Mouse (Mus musculus) layer of hippocampus, postnatal 14 days (tissue): ENCODE data around the gene Myh10. TPM values are rescaled to one million over a fixed set of nuclear protein-coding genes. Genes with fewer than 3 reads are reported as not detected.

Experiments used
- DNase-seq, 2 experiments: peaks; one replicate each; pipeline ENCODE4 v3.0.0; 2021 to 2022; ENCODE audit warnings: low spot score in 2 of 2, mixed read lengths in 1 of 2
- long read RNA-seq, 2 experiments: library from polyadenylated mRNA; stranded (forward); transcript quantifications; one replicate each; pipeline ENCODE4 v2.0.0; 2021
- total RNA-seq, 2 experiments: library from RNA; stranded (reverse); gene quantifications; 2 replicates each; pipeline ENCODE4 v1.2.3; 2021

Myh10 gene
- 100 to 1,000 TPM; 138 to 147 TPM for total RNA-seq
- long read RNA-seq, experiment 1, full-length matches to known transcripts = 14 of 30 reads
- long read RNA-seq, experiment 1, partial matches to known transcripts = 10 of 30 reads
- long read RNA-seq, experiment 1, other reads (novel, unspliced or antisense) = 6 of 30 reads
- long read RNA-seq, experiment 2, full-length matches to known transcripts = 16 of 44 reads
- long read RNA-seq, experiment 2, partial matches to known transcripts = 17 of 44 reads
- long read RNA-seq, experiment 2, other reads (novel, unspliced or antisense) = 11 of 44 reads

GRCm38 (mm10) chr11:68691321-68692009 is at the start of gene Myh10:
Gene Myh10, plus strand, starts transcription at chr11:68691559.
- peak; percentile 99 to 100 for DNase-seq

DNA sequence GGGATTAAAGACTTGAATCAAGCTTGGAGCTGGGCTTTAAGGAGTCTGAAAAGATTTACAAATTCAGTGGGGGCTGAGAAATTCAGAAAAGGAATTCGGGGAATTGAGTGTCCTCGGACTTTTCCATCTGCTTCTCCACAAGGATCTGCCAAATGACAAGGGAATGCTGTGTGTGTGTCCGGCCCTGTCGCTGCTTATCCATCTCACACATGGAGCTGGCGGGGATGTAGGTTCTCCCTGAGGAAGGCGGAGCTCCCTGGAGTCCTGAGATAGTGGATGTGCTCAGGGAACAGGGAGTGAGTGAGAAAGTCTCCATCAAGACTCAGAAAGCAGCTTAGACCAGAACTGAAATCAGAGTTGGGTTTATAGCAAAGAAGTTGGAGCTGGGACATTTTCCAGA is 46.6 kb upstream of the Myh10 start:
- DNase-seq = no peak

DNA sequence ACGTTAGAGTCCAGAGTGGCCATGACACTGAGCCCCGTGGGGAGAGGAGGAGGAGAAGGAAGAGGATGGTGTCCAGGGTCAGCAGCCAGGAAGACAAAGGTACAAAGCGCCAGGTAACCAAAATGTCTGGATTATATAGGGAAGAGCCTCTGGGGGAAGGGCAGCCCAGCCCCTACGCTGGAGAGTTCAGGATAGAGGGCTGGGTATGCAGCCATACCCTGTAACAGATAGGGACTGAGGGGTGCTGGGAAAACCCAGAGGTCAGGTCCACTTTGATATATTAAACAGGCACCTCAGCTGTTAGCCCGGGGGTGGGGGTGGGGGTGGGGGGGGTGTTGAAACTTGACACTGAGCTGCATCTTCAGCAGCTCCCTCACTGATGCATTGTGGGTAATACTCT is 43.6 kb upstream of the Myh10 start:
- DNase-seq = no peak

GRCm38 (mm10) chr11:68648385-68649148 is 42.8 kb upstream of the Myh10 start:
- DNase-seq = no peak

- DNase-seq = no peak
These were observed 39.8 kb upstream of the Myh10 start for GRCm38 (mm10) chr11:68651518-68651917.

GRCm38 (mm10) chr11:68655524-68655923 is 35.8 kb upstream of the Myh10 start:
- DNase-seq = no peak

DNA sequence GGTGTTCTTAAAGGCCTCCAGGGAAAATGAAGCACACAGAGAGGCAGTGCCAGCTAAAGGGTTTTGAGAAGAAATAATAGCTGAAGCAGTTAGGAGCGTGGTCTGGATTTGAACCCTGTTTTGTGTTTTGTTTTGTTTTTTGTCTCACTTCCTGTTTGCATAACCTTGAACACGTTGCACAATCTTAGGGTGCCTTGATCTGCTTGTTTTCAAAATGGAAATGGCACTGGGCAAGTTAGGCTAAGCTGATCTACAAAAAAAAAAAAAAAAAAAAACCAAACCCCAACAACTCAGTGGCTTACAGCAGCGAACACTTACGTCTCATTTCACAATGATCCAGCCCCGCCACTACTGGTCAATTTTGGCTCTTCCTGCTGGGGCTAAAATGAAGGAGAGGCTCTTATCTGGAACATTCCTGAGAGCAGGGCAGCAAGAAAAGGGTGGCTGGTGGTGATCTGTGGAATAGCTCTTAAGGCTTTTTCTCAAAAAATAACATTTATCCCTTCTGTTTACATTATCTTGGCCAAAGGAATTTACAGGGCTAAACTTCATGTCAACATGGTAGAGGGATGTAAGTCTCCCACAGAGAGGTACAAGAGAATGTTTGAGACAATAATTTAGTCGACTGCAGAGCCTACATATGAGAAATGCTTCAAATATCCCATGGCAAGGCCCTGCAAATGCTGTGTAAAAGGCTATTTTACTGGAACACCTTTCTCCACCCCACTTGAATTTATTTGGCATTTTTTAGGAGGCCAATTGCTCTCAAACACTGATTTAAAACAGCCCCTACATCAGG is 34.3 kb upstream of the Myh10 start:
- DNase-seq = no peak

DNA sequence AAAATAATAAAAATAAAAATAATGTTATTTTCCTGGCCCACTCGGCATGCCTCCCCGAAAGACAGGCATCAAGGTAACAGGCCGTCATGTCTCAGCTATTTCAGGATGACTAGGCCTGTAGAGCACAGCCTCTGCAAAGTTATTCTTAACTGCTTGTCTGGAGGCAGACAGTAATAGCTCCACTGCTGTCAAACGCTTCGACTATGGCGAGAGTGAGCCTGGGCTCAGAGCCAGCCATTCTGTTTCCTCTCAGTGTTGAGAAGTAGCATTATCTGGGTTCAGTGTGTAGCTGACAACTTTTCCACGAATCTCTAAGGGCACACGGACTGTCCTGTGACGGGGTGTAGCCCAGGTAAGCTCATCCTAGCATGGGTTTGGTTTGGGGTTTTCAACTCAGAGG is 33.5 kb upstream of the Myh10 start:
- peak; percentile 71 to 88 for DNase-seq

GRCm38 (mm10) chr11:68665331-68665730 is 26.0 kb upstream of the Myh10 start:
- DNase-seq = no peak

DNA sequence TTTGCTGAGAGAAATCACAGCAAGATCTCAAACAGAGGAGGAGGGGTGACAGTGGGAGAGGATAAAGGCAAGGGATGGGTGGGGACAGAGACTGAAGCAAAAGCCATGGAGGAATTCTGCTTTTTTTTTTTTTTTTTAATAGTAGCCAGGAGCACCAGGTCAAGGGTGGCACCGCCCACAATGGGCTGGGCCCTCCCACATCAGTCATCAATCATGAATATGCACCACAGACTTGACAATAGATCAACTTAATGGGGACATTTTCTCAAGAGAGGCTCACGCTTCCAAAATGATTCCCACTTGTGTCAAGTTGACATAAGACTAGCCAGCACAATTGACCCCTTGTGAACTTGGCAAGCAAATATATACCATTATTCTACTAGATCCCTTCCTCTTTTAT is 25.1 kb upstream of the Myh10 start:
- no peak for DNase-seq

- DNase-seq = no peak
These were observed 18.9 kb upstream of the Myh10 start for GRCm38 (mm10) chr11:68672270-68672970.

GRCm38 (mm10) chr11:68674071-68674470 is 17.3 kb upstream of the Myh10 start:
- DNase-seq = no peak

GRCm38 (mm10) chr11:68674643-68675042 is 16.7 kb upstream of the Myh10 start:
- no peak for DNase-seq

- no peak for DNase-seq
These were observed 16.1 kb upstream of the Myh10 start for GRCm38 (mm10) chr11:68675274-68675673.

GRCm38 (mm10) chr11:68681254-68681839 is 10.0 kb upstream of the Myh10 start:
- no peak for DNase-seq

DNA sequence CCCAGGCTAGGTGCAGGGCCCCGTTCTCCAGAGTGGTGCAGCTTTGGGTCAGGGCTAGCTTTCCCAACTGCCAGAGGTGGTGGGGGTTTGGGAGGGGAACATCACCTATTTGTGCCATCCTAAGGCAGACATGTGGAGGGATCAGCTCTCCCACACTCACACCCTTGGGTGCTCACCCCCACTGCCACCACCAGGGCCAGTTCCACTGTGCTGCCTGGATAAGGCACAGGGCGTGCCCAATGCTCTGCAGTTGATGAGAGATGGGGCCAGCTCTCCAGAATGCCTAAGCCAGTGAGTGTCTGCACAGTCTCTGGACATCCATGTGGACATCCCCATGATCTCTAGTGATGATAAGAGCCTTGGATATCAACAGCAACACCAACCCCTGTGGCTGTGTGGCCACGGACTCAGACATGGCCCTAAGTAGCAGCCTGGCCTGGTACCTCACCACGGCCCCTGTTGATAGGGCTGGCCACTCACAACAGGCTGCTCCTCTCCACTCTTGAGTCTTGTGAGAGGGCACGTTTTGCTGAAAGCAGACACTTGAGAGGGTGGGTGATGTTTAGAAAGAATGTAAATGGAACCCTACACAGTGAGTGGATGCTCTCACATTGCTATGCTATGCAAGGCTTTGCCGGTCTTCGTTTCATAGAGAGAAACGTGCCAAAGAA is 9.1 kb upstream of the Myh10 start:
- DNase-seq = no peak

- DNase-seq = no peak
These were observed 5.4 kb upstream of the Myh10 start for GRCm38 (mm10) chr11:68686001-68686400.

DNA sequence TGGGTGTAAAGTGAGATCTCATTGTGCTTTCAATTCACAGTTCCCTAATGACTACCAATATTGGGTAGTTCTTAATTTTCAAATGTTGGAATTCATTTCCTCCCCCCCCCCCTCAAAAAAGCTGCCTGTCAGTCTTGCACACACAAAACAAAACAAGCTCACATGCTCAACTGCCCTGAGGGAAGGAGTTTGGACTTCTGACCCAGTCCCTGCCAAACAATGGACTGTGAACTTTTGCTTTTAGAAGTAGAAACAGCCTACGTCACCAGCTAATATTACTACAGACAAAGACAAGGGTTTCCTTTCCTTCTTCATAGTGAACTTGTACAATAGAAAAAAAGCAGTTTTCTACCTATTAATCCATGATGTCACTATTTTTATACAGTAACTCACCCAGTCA is 2.1 kb upstream of the Myh10 start:
- DNase-seq = no peak

DNA sequence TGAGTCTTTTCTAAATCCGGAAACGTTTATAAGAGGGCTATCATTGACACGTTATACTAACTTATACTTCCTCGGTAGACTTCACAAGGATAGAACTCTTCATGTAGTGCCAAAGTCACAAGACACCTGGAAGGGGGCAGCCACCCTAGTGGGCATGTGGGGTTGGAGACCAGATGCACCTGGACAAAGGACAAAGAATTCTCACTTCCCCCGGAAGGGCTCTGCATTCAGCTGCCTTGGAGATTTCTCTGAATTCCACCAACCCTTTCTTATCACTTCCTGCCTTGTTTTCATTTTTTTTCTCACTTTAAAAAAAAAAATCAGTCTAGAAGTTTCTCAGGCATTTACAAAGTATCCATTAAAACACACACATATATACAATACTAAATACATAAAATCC is 894 bp upstream of the Myh10 start:
- no peak for DNase-seq
